Mouse (Mus musculus) layer of hippocampus, postnatal 10 days (tissue): ENCODE results near the gene Mplkip. TPM values are rescaled to one million over a fixed set of nuclear protein-coding genes. Genes with fewer than 3 reads are reported as not detected.

ENCODE experiments used
- microRNA-seq, 2 experiments: library from miRNA; unstranded; fragments of <30 nt; microRNA quantifications; one replicate each; pipeline ENCODE4 v1.2.0; 2021
- total RNA-seq, 2 experiments: library from RNA; stranded (reverse); gene quantifications; 2 replicates each; pipeline ENCODE4 v1.2.3; 2021

Gene Mplkip
- total RNA-seq, 2 experiments from 2014 or later: 17.3 to 19.5 TPM

Small RNA genes within 50 kb of the gene (microRNA-seq; reads per million reads assigned to microRNA genes)
- gene Mir466i: 0 reads per million in 2 experiments

Other genes with a start within 250 kb of the Mplkip start
- 1 to 10 TPM; 1.2 TPM for gene Sugct, start 361 bp downstream of the Mplkip start, total RNA-seq
- gene Cdk13, start 109.9 kb downstream of the Mplkip start, total RNA-seq: 10 to 100 TPM; 52.6 to 57.5 TPM
- gene Rala, start 249.0 kb downstream of the Mplkip start, total RNA-seq: 100 to 1,000 TPM; 128 to 135 TPM